Mouse (Mus musculus) embryonic stem cell, embryonic (primary cell): Measurements from ENCODE around the gene Hist1h1d.
"Not testable (repeated sequence)": the region's sequence is repeated elsewhere in the genome, so short reads cannot be mapped to it uniquely, and the experiment has no call there.

Source experiments
- CTCF ChIA-PET, 4 experiments: fragments of 300-600 bp in 2 of 4; fragments of 350-600 bp in 2 of 4; sonication (Branson Sonifier 250); formaldehyde crosslinking; loops; one replicate each; lab custom pipeline; 2022; ENCODE audit warnings: inconsistent platforms in 2 of 4; lab: Charles Lee
- POLR2A ChIA-PET, 4 experiments: fragments of 300-600 bp in 2 of 4; fragments of 350-600 bp in 2 of 4; sonication (Branson Sonifier 250); formaldehyde crosslinking; loops; one replicate each; lab custom pipeline; 2022; ENCODE audit warnings: antibody characterized with exemption in 4 of 4, inconsistent platforms in 1 of 4; lab: Charles Lee

Gene Hist1h1d

DNA sequence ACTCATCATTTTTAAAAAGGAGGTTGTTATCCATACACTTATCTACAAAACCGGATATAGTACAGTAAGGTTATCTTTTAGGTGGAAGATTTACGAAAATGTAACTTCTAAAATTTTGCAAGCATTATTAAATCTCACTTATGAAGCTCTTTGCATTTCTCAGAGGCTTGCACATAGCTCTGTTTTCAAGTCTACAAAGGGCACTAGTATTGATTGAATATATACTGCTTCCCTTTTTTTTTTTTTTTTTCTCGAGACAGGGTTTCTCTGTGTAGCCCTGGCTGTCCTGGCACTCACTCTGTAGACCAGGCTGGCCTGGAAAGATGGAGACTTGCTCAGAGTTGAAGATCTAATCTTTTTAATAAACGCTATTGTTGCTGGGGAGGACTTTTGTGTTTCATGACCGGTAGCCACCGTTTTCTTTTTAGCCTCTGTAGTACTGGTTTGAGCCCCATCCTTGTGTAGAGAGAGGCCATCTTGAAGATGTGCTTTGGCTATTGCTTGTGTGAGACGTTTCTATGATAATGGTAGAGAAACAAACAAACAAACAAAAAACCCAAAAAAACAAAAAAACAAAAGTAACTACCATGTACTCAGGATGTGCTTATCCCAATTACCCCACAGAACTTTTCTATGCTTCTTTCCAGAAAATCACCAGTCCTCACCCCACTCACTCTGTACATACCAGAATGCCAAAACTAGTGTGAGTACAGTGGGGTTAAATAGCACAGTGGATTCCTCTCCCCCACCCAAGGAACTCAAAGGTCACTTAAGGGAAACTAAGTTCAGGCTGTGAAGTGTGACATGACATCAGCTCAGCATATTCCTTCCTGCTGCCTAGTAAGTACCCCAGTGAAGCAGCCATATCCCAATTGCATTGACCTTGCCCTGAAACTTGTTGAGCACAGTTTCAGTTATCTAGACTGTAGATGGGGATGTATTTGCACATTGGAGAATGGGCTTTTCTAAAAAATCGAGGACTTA lies 839 bp upstream of the Hist1h1d start:
- ChIA-PET CTCF (interaction anchor here in 1 of 4 experiments (1.2 kb wide), 1 partner anchor 145 kb away, joined by 3 read pairs; no protein-coding TSS in a partner anchor), POLR2A (interaction anchor here (0.5 to 11.8 kb wide), 61 partner anchors 9 to 1515 kb away, joined by 3 to 692 read pairs (median 9); partner anchors contain the start of genes Hist1h2af (in 4 of the 4), Hist1h2bf (in 4 of the 4), Hist1h2ac (in 3 of the 4) and Hist1h2ad (in 3 of the 4))

DNA sequence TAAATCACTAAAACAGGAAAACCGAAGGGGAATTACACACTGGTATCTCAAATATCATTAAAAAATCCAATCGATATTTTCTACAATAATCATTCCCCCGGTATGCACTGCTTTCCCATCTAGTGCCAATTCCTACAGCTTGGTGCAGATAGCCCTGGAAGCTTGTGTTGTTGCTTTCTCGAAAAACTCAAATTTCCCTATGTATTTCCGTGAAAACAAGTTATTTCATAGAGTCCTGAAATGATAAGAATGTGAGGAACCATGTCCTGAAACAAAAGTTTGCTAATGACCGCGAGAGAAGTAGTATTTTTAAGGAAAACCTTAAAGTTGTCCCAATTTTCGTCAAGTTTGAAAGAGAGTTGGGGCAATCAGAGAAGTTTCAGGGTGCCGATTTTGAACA lies 1.3 kb downstream of the Hist1h1d start:
- ChIA-PET POLR2A (interaction anchor here (0.6 to 11.8 kb wide), 117 partner anchors 8 to 1834 kb away, joined by 3 to 692 read pairs (median 10); partner anchors contain the start of genes Hist1h2ae (in 4 of the 4), Hist1h2af (in 4 of the 4), Hist1h2bg (in 4 of the 4) and Hist1h2bh (in 4 of the 4)), CTCF (interaction anchor here in 1 of 4 experiments (0.7 to 2.6 kb wide), 2 partner anchors 130 to 153 kb away, joined by 3 to 10 read pairs; partner anchors contain the start of gene Abt1)

DNA sequence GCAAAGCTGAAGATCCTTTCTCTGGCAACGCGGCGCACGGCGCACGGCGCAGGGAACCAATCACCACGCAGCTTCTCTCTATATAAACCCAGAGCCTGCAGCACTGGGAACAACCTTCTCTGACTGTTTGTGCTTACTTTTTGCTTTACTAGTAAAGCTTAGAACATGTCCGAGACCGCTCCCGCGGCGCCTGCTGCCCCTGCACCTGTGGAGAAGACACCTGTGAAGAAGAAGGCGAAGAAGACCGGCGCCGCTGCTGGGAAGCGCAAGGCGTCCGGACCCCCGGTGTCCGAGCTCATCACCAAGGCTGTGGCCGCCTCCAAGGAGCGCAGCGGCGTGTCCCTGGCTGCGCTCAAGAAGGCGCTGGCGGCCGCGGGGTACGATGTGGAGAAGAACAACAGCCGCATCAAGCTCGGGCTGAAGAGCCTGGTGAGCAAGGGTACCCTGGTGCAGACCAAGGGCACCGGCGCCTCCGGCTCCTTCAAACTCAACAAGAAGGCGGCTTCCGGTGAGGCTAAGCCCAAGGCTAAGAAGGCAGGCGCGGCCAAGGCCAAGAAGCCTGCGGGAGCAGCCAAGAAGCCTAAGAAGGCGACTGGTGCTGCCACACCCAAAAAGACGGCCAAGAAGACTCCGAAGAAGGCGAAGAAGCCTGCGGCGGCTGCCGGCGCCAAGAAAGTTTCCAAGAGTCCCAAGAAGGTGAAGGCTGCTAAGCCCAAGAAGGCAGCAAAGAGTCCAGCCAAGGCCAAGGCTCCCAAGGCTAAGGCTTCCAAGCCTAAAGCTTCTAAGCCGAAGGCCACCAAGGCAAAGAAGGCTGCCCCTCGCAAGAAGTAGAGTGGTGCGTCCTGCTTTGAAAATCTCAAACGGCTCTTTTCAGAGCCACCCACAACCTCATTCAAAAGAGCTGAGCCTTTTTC lies 2.1 kb downstream of the Hist1h1d start:
- ChIA-PET POLR2A (interaction anchor here (0.6 to 11.8 kb wide), 179 partner anchors 9 to 1835 kb away, joined by 3 to 692 read pairs (median 5); partner anchors contain the start of genes Hist1h1a (in 4 of the 4), Hist1h1e (in 4 of the 4), Hist1h2ae (in 4 of the 4) and Hist1h2af (in 4 of the 4)), CTCF (interaction anchor here in 1 of 4 experiments (0.7 to 2.6 kb wide), 3 partner anchors 43 to 154 kb away, joined by 3 to 10 read pairs (median 5); partner anchors contain the start of gene Abt1)

DNA sequence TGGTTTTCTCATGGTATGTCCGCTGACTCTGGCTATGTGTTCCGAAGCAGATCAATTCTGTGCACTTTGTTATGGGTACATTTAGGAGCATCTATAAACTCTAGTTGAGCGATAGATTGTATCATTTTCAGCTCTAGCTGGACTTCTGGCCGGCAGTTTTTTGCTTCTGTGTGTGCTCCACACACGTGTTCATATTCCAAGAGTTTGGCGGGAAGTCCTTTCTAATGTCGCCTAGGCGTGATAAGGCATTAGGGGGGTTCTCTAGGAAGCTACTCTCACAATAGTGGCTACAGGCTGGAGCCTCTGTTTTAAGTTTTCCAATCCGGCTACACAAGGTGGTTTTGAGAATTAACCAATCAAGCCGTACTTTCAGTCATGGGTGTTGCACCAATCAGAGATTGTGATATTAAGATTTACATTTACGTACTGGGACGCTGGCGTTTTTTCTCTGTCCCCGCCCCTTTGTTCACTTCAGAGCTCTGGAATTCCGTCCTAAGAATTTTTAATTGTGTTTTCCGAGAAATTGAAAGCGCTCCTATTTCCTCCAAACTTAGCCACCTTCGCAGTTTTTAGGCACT lies 2.9 kb downstream of the Hist1h1d start:
- ChIA-PET CTCF (interaction anchor here in 1 of 4 experiments (1.0 to 2.6 kb wide), 2 partner anchors 42 to 131 kb away, joined by 5 to 10 read pairs; partner anchors contain the start of gene Abt1), POLR2A (interaction anchor here (0.5 to 11.8 kb wide), 142 partner anchors 8 to 1835 kb away, joined by 3 to 692 read pairs (median 6); partner anchors contain the start of genes Hist1h1a (in 4 of the 4), Hist1h1e (in 4 of the 4), Hist1h2ae (in 4 of the 4) and Hist1h2bg (in 4 of the 4))

DNA sequence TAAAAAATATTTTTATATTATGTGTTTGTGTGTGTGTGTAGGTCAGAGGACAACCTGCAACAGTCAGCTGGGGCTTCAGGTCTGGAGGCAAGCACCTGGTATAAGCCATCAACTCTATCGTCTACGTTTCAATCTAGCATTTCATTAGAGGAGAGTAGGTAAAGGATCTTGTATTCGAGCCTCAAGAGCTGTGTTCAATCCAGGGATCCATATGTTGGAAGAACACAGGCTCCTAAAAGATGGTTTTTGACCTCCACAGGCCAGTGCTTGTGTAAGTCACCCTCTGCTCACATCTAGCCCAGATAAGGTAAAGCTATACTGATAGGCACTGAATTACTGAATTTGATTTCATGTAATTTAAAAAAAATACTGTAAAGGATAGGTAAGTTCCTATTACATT lies 3.8 kb downstream of the Hist1h1d start:
- POLR2A ChIA-PET: interaction anchor here (0.5 to 11.8 kb wide), 58 partner anchors 7 to 1803 kb away, joined by 3 to 692 read pairs (median 20); partner anchors contain the start of genes Hist1h2ae (in 4 of the 4), Hist1h2bg (in 4 of the 4), Hist1h1c (in 3 of the 4) and Hist1h2ac (in 3 of the 4)
- CTCF ChIA-PET: interaction anchor here in 1 of 4 experiments (1.1 kb wide), 1 partner anchor 16 kb away, joined by 3 read pairs; no protein-coding TSS in a partner anchor

DNA sequence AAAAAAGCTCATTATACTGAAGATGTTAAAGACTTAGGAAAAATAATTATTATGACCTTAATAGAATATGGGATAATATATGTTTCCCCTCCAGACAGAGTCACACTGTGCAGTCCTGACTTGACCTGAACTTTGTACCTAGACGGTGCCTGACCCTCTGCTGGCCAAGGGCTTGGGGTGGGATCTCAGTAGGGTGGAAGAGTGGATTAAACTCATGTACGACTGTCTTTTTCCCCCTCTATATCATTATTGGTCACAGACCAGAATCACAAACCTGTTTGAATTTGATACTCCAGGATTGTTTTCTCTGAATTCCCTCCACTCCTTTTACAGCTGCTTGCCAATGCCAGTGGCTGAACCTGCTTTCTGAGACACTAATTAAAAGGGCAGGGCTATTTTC lies 7.6 kb downstream of the Hist1h1d start:
- POLR2A ChIA-PET: interaction anchor here (0.6 to 9.9 kb wide), 30 partner anchors 8 to 254 kb away, joined by 3 to 217 read pairs (median 7); partner anchors contain the start of genes Hist1h2ae (in 4 of the 4), Hist1h2bg (in 4 of the 4), Hist1h4f (in 4 of the 4) and Hist1h2ad (in 2 of the 4)
- CTCF ChIA-PET: interaction anchor here in 1 of 4 experiments (0.6 kb wide), 1 partner anchor 813 kb away, joined by 3 read pairs; no protein-coding TSS in a partner anchor

DNA sequence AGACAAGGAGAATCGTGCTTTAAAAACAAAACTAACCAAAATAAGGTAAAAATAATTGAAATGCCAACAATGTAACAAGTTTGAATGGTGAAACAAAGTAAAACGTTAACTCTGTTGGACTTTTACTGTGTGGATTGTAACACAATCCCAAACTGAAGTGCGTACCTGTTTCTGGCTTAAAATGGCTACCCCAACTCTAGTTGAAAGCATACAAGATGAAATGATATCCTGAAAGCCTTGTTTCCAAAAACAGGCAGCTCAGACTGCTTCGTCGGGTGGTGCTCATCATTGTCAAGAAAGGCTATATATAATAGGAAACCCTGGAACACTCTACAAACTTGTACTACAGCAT lies 8.4 kb downstream of the Hist1h1d start:
- POLR2A ChIA-PET: interaction anchor here (0.6 to 9.9 kb wide), 39 partner anchors 9 to 1883 kb away, joined by 3 to 217 read pairs (median 7); partner anchors contain the start of genes Hist1h2ae (in 4 of the 4), Hist1h2bg (in 4 of the 4), Hist1h4d (in 3 of the 4) and Hist1h4f (in 3 of the 4)
- CTCF ChIA-PET: not testable (repeated sequence)

DNA sequence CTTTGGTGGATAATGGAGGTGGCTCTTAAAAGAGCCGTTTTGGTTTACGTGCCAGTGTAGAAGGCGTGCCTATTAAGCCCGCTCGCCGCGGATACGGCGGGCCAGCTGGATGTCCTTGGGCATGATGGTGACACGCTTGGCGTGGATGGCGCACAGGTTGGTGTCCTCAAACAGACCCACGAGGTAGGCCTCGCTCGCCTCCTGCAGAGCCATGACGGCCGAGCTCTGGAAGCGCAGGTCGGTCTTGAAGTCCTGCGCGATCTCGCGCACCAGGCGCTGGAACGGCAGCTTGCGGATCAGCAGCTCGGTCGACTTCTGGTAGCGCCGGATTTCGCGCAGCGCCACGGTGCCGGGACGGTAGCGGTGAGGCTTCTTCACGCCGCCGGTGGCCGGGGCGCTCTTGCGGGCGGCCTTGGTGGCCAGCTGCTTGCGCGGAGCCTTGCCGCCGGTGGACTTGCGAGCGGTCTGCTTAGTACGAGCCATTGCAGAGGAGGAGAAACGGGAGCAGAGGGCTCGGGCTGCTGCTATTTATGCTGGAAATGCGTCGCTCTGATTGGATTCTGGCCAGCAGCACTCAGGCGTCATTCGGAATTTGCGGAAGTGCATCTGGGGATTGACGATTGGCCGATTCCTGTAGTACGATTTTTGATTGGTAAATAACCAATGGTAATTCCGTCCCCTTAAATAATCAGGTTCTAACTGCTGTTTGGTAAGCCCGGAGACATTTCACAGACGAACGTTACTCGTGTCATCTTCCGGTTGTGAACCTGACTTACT lies 9.0 kb downstream of the Hist1h1d start, which contains the start of gene Hist1h3e:
TSS of gene Hist1h3e (minus strand) at position 487 of the 777 bp plus-strand sequence.
- ChIA-PET CTCF (interaction anchor here in 1 of 4 experiments (0.7 kb wide), 1 partner anchor 269 kb away, joined by 3 read pairs; no protein-coding TSS in a partner anchor), POLR2A (interaction anchor here (0.6 to 9.9 kb wide), 41 partner anchors 9 to 1527 kb away, joined by 3 to 217 read pairs (median 7); partner anchors contain the start of genes Hist1h2ae (in 4 of the 4), Hist1h2bg (in 4 of the 4), Hist1h2bc (in 3 of the 4) and Hist1h4d (in 3 of the 4))

DNA sequence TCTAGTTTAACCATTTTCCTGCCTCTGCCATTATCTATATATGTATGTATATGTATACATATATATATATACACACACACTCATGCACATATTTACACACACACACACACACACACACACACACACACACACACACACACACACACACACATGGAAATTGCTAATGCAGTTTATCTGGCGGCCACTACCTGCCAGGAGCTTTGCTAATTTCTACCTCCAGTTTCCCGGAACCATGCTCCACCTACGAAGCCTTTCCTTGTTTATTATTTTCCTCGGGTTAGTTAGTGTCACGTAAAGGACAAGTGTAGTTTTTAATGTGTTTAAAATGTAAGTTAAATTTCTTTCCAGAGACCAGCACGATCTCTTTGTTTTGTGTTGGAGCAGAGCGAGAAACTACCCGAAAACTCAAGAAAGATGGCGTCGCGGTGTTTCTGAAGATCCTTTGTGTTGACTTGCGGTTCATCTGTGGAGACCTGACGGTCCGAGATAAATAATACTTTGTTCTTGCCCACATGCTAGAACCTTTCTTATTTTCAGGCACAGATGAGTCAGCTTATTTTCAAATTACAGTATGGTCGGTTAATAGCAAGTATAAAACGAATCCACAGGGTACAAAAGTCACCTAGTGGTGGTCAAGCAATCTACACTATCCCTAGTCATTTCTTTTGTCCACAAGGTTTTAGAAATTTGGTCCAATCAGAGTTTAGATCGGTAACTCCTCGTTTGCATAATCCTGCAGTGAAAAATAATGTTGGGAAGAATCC lies 9.8 kb downstream of the Hist1h1d start:
- ChIA-PET CTCF (interaction anchor here in 2 of 4 experiments (0.6 to 0.7 kb wide), 2 partner anchors 270 to 1594 kb away, joined by 3 to 4 read pairs; no protein-coding TSS in a partner anchor), POLR2A (interaction anchor here (0.6 to 9.9 kb wide), 48 partner anchors 8 to 1604 kb away, joined by 3 to 217 read pairs (median 5); partner anchors contain the start of genes Hist1h2ae (in 4 of the 4), Hist1h2bg (in 4 of the 4), Hist1h2bc (in 3 of the 4) and Hist1h2bf (in 3 of the 4))

DNA sequence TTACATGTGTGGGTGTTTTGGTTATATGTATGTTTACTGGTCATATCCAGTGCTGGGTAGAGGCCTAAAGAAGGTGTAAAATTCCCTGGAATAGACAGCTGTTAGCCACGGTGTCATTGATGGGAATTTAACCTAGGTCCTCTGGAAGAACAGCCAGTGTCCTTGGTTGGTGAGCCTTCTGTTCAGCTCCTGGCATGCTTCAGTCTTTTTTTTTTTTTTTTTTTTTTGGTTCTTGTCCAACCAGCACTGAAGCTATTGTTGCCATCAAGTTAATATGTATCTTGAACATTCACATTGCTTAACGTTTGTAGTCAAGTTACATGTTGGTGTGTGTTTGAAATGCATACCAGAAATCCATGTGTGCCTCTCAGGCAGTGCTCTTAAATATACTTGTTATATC lies 11.4 kb downstream of the Hist1h1d start:
- ChIA-PET POLR2A (interaction anchor here in 3 of 4 experiments (0.6 to 9.9 kb wide), 34 partner anchors 8 to 1847 kb away, joined by 3 to 217 read pairs (median 6); partner anchors contain the start of genes Hist1h4d (in 3 of the 3), Hist1h2ac (in 2 of the 3), Hist1h2ad (in 2 of the 3) and Hist1h2ae (in 2 of the 3)), CTCF (interaction anchor here in 1 of 4 experiments (0.6 kb wide), 2 partner anchors 34 to 1522 kb away, joined by 5 read pairs; no protein-coding TSS in a partner anchor)

DNA sequence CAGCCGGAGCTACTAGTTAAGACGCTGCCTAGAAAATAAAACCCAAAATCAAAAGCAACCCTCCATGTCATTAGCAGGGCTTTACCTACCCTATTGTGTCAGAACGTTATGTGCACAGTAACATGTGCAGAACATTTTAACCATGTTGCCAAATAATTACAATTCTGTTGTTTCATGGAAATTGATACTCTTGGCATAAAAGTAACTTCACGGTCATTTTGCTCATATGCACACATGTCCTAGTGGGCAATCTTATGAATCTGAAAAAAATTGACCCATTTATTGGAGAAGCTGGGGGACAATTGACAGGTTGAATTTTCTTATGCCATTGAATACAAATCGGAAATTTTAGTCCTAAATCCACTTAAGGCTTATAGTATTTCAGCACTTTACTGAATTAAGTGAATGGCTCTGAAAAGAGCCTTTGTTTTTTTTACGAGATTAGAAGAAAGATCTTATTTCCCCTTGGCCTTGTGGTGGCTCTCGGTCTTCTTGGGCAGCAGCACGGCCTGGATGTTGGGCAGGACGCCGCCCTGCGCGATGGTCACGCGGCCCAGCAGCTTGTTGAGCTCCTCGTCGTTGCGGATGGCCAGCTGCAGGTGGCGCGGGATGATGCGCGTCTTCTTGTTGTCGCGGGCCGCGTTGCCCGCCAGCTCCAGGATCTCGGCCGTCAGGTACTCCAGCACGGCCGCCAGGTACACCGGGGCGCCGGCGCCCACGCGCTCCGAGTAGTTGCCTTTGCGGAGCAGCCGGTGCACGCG lies 17.4 kb downstream of the Hist1h1d start:
- POLR2A ChIA-PET: interaction anchor here (0.6 to 22.3 kb wide), 121 partner anchors 8 to 1854 kb away, joined by 3 to 794 read pairs (median 6); partner anchors contain the start of genes Hist1h3e (in 4 of the 4), Hist1h4d (in 4 of the 4), Hist1h1a (in 3 of the 4) and Hist1h1c (in 3 of the 4)
- CTCF ChIA-PET: interaction anchor here in 1 of 4 experiments (0.6 kb wide), 1 partner anchor 47 kb away, joined by 15 read pairs; no protein-coding TSS in a partner anchor

DNA sequence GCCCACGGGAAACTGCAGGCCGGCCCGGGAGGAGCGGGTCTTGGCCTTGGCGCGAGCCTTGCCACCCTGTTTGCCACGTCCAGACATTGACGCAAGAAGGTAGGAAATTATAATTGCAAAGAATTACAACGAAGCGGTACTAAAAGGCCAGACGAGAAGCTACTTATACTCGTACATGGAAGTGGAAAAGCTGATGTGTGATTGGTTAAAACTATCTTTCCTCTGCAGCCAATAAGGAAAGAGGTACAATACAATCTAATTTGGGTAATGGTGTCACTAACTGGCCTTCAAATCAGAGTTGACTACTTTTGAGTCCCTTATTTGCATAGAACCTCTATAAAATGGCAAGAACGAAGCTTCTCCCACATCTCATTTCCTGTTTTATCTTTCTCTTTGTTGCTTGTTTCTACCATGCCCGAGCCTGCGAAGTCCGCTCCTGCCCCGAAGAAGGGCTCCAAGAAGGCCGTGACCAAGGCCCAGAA lies 18.0 kb downstream of the Hist1h1d start, which contains the start of the genes Hist1h2ae and Hist1h2bg:
TSS of gene Hist1h2ae (minus strand) at position 199 of the 482 bp plus-strand sequence.
TSS of gene Hist1h2bg (plus strand) at position 375 of the 482 bp plus-strand sequence.
- ChIA-PET CTCF (interaction anchor here in 1 of 4 experiments (0.6 kb wide), 1 partner anchor 37 kb away, joined by 3 read pairs; no protein-coding TSS in a partner anchor), POLR2A (interaction anchor here (0.6 to 22.3 kb wide), 131 partner anchors 8 to 1855 kb away, joined by 3 to 794 read pairs (median 6); partner anchors contain the start of genes Hist1h2ac (in 4 of the 4), Hist1h2bc (in 4 of the 4), Hist1h3e (in 4 of the 4) and Hist1h4d (in 4 of the 4))
